ENCODE assay signal across 8 mouse cellular contexts in genomic region chr13:103334392-103334686, GRCm38 (mm10). TPM values are rescaled to one million over a fixed set of nuclear protein-coding genes. Genes with fewer than 3 reads are reported as not detected.
DNase-seq lines count a peak whose midpoint lies in the region; ATAC-seq lines count a peak whose summit lies in the region.

Gene Mast4 (minus strand): TSS chr13:103334497.

- DNase-seq in adrenal gland, postnatal 10 days: peak; percentile 97
- DNase-seq in embryo, embryonic 10.5 days (ENCODE audit: low spot score): peak; percentile 86
- DNase-seq in gastrocnemius, postnatal 25 days: peak; percentile 86
- DNase-seq in left cerebral cortex, postnatal 10 days (ENCODE audit: extremely low spot score in 1 of 2, low spot score in 2 of 2): peak; percentile 75 to 89
- DNase-seq in right cerebral cortex, postnatal 4 days: peak; percentile 87
- DNase-seq in natural killer cell, adult 2 months (ENCODE audit: low spot score in 2 of 2): no peak

- intact Hi-C loops in left cerebral cortex, postnatal 10 days (cut with DNase I): loop anchor here (10.0 kb wide), 1 partner anchor 160 kb away; no protein-coding TSS in a partner anchor

- ATAC-seq in inflammation-experienced regulatory T-cells, adult 6 months: no peak
- ATAC-seq in megakaryocyte-erythroid progenitor cell, adult 5-6 weeks (replicated peaks; ENCODE audit: low FRiP score, low TSS enrichment, poor library complexity, severe bottlenecking): peak; percentile 88

RNA-seq across cellular contexts. Expression of gene Mast4, which starts in this region (rescaled TPM):
- 10 to 100 TPM; 38.8 to 58.3 TPM for total RNA-seq in adrenal gland, postnatal 10 days (2021)
- 10 to 100 TPM; 24.5 to 37.3 TPM for total RNA-seq in gastrocnemius, postnatal 25 days (2021)
- polyA plus RNA-seq in inflammation-experienced regulatory T-cells, adult 6 months (2017; shearing (Covaris generic)): 10 to 100 TPM in 2 of 3 experiments, 1 to 10 TPM in 1; 9.4 to 30.8 (median 16.1) TPM
- total RNA-seq in left cerebral cortex, postnatal 10 days (2021): 10 to 100 TPM; 32.6 to 35.0 TPM
- total RNA-seq in megakaryocyte-erythroid progenitor cell, adult 5-6 weeks (2014; fragmentation: Nextera tagmentation): 35.8 and 40.9 TPM in 2 replicates
- 10.9 and 18.4 TPM in 2 replicates for total RNA-seq in megakaryocyte-erythroid progenitor cell, adult 5-6 weeks (2017)

Comparison
In these comparisons a context has a peak if more than half of its experiments do, and no peak if none do; other contexts are left out.
1. DNase-seq: peak in adrenal gland, postnatal 10 days (single experiment), embryo, embryonic 10.5 days (single experiment), gastrocnemius, postnatal 25 days (single experiment), left cerebral cortex, postnatal 10 days (2 of 2) and right cerebral cortex, postnatal 4 days (single experiment); none in natural killer cell, adult 2 months (0 of 2).